Mouse (Mus musculus) 416B (cell line): Measurements from ENCODE around the gene Gimap9.

Source experiments
- DNase-seq: peaks from one replicate; pipeline ENCODE4 v3.0.0; 2011; ENCODE audit warnings: low read depth

The Gimap9 gene

GRCm38 (mm10) chr6:48675931-48676859, at the start of gene Gimap9:
TSS of gene Gimap9 (plus strand) at chr6:48676129.
- DNase-seq, result no peak

- DNase-seq, result no peak
These were observed 49.5 kb upstream of the Gimap9 start, which contains the start of gene AI854703 for GRCm38 (mm10) chr6:48626464-48626863. TSS of gene AI854703 (plus strand) at chr6:48626764.

GRCm38 (mm10) chr6:48626984-48627383, 48.9 kb upstream of the Gimap9 start:
- no peak for DNase-seq

GRCm38 (mm10) chr6:48627511-48627924, 48.4 kb upstream of the Gimap9 start:
- no peak for DNase-seq

GRCm38 (mm10) chr6:48628377-48628776, 47.6 kb upstream of the Gimap9 start:
- DNase-seq, result no peak

- DNase-seq, result no peak
These were observed 46.9 kb upstream of the Gimap9 start for GRCm38 (mm10) chr6:48628808-48629660.

- no peak for DNase-seq
These were observed 46.3 kb upstream of the Gimap9 start for GRCm38 (mm10) chr6:48629661-48630034.

- DNase-seq, result no peak
These were observed 45.1 kb upstream of the Gimap9 start for GRCm38 (mm10) chr6:48630831-48631230.

- no peak for DNase-seq
These were observed 40.8 kb upstream of the Gimap9 start for GRCm38 (mm10) chr6:48635105-48635504.

GRCm38 (mm10) chr6:48636515-48636914, 39.4 kb upstream of the Gimap9 start:
- DNase-seq, result no peak

- DNase-seq, result no peak
These were observed 38.0 kb upstream of the Gimap9 start for GRCm38 (mm10) chr6:48637811-48638500.

- no peak for DNase-seq
These were observed 37.4 kb upstream of the Gimap9 start for GRCm38 (mm10) chr6:48638553-48638952.

GRCm38 (mm10) chr6:48641391-48641790, 34.5 kb upstream of the Gimap9 start:
- no peak for DNase-seq

- peak; percentile 81 for DNase-seq
These were observed 33.1 kb upstream of the Gimap9 start for GRCm38 (mm10) chr6:48642764-48643292.

- DNase-seq, result peak; percentile 80
These were observed 30.1 kb upstream of the Gimap9 start for GRCm38 (mm10) chr6:48645660-48646308.

GRCm38 (mm10) chr6:48646309-48646690, 29.6 kb upstream of the Gimap9 start:
- no peak for DNase-seq

- DNase-seq, result peak; percentile 78
These were observed 28.9 kb upstream of the Gimap9 start, which contains the start of gene Gimap8 for GRCm38 (mm10) chr6:48646995-48647394. TSS of gene Gimap8 (plus strand) at chr6:48647234.

GRCm38 (mm10) chr6:48647611-48648010, 28.3 kb upstream of the Gimap9 start:
- no peak for DNase-seq

GRCm38 (mm10) chr6:48648779-48649178, 27.1 kb upstream of the Gimap9 start:
- no peak for DNase-seq

- no peak for DNase-seq
These were observed 25.9 kb upstream of the Gimap9 start for GRCm38 (mm10) chr6:48650041-48650440.

- no peak for DNase-seq
These were observed 17.2 kb upstream of the Gimap9 start for GRCm38 (mm10) chr6:48658721-48659120.
